Mouse (Mus musculus) hindbrain, embryonic 10.5 days (tissue): ENCODE results near the gene Dock6. TPM values are rescaled to one million over a fixed set of nuclear protein-coding genes. Genes with fewer than 3 reads are reported as not detected.
"Not testable (repeated sequence)": the region's sequence is repeated elsewhere in the genome, so short reads cannot be mapped to it uniquely, and the experiment has no call there.

Experiments used
- DNase-seq: peaks from one replicate; pipeline ENCODE4 v3.0.0-alpha.2; 2017; ENCODE audit warnings: low spot score
- H3K27ac ChIP-seq: fragments of 300-500 bp; sonication (generic); 2 replicates; pipeline ENCODE4 v1.5.1; 2016; ENCODE audit warnings: mild to moderate bottlenecking, moderate library complexity
- H3K27me3 ChIP-seq: fragments of 300-500 bp; sonication (generic); 2 replicates; pipeline ENCODE4 v1.6.1; 2016; ENCODE audit warnings: mild to moderate bottlenecking; ENCODE audit not compliant: poor library complexity, insufficient read depth, severe bottlenecking
- H3K36me3 ChIP-seq: fragments of 300-500 bp; sonication (generic); 2 replicates; pipeline ENCODE4 v1.6.1; 2016; ENCODE audit warnings: mild to moderate bottlenecking, moderate library complexity
- H3K4me1 ChIP-seq: fragments of 300-500 bp; sonication (generic); replicated peaks from 2 replicates; pipeline ENCODE4 v1.6.1; 2016; ENCODE audit warnings: mild to moderate bottlenecking
- H3K4me3 ChIP-seq: fragments of 300-500 bp; sonication (generic); 2 replicates; pipeline ENCODE4 v1.5.1; 2016; ENCODE audit warnings: mild to moderate bottlenecking, moderate library complexity
- H3K9me3 ChIP-seq: fragments of 300-500 bp; sonication (generic); 2 replicates; pipeline ENCODE4 v1.6.1; 2016; ENCODE audit warnings: mild to moderate bottlenecking, moderate library complexity
- WGBS: fragments of 180-500 bp; shearing (Covaris S2); methylation state at CpG from one replicate; pipeline ENCODE4 v1.1.7; 2016; 5-methylcytosine and 5-hydroxymethylcytosine counted together
- polyA plus RNA-seq: library from polyadenylated mRNA; unstranded; fragments of >200 nt; fragmentation: Nextera tagmentation; extraction: Ambion mirVana; gene quantifications from 2 replicates; pipeline ENCODE4 v1.2.1, GENCODE M21; 2016

Dock6 gene
- polyA plus RNA-seq, 1 experiment from 2014 or later = 24.1 TPM

- H3K4me3 ChIP-seq = no peak overlapping the region
- 96% methylated on average over 7 of the region's 7 CpGs for WGBS
- H3K9me3 ChIP-seq = no peaks in the 10 kb centered on the region
- no peak for DNase-seq
- H3K4me1 ChIP-seq = peaks cover 6% of the 10 kb centered on the region; the same call in 1 of the 2 replicates
- H3K36me3 ChIP-seq = peaks cover 59% of the 10 kb centered on the region
- no peaks in the 10 kb centered on the region for H3K27me3 ChIP-seq
- H3K27ac ChIP-seq = no peak overlapping the region
Measured at GRCm38 (mm10) chr9:21784517-21785307, 67.7 kb downstream of the Dock6 start.

- WGBS = 86% methylated on average over 15 of the region's 15 CpGs
- peaks cover 68% of the 10 kb centered on the region for H3K36me3 ChIP-seq
- H3K9me3 ChIP-seq = no peaks in the 10 kb centered on the region
- no peak overlapping the region for H3K27ac ChIP-seq
- no peak for DNase-seq
- H3K27me3 ChIP-seq = no peaks in the 10 kb centered on the region
- H3K4me1 ChIP-seq = no peaks in the 10 kb centered on the region
- no peak overlapping the region for H3K4me3 ChIP-seq
Measured at GRCm38 (mm10) chr9:21781657-21782468, 70.6 kb downstream of the Dock6 start.

- H3K4me3 ChIP-seq = no peak overlapping the region
- H3K36me3 ChIP-seq = peaks cover 81% of the 10 kb centered on the region
- no peaks in the 10 kb centered on the region for H3K9me3 ChIP-seq
- no peak overlapping the region for H3K27ac ChIP-seq
- 90% methylated on average over 3 of the region's 3 CpGs for WGBS
- DNase-seq = no peak
- H3K4me1 ChIP-seq = no peaks in the 10 kb centered on the region
- H3K27me3 ChIP-seq = no peaks in the 10 kb centered on the region
Measured at GRCm38 (mm10) chr9:21777726-21778125, 74.7 kb downstream of the Dock6 start.

GRCm38 (mm10) chr9:21774353-21774752 is 78.1 kb downstream of the Dock6 start:
- Histone ChIP-seq H3K36me3 (peaks cover 74% of the 10 kb centered on the region), H3K27me3 (no peaks in the 10 kb centered on the region)
- 88% methylated on average over 16 of the region's 16 CpGs for WGBS

GRCm38 (mm10) chr9:21773396-21773795 is 79.0 kb downstream of the Dock6 start:
- H3K27me3 ChIP-seq, H3K4me3 ChIP-seq, H3K9me3 ChIP-seq, DNase-seq, H3K27ac ChIP-seq: not testable (repeated sequence)
- WGBS = 85% methylated on average over 5 of the region's 5 CpGs
- peaks cover 16% of the 10 kb centered on the region for H3K4me1 ChIP-seq
- H3K36me3 ChIP-seq = peaks cover 74% of the 10 kb centered on the region

More at GRCm38 (mm10) chr9:21774353-21774752, 78.1 kb downstream of the Dock6 start:
- Histone ChIP-seq H3K27ac (no peak overlapping the region), H3K4me3 (no peak overlapping the region), H3K9me3 (no peaks in the 10 kb centered on the region), H3K4me1 (peaks cover 6% of the 10 kb centered on the region)
- DNase-seq = no peak

GRCm38 (mm10) chr9:21769558-21770183 is 82.8 kb downstream of the Dock6 start:
- 78% methylated on average over 26 of the region's 26 CpGs for WGBS
- peaks cover 53% of the 10 kb centered on the region for H3K36me3 ChIP-seq
- no peak for DNase-seq
- H3K27ac ChIP-seq = peak overlapping the region; percentile 69
- H3K4me1 ChIP-seq = peaks cover 26% of the 10 kb centered on the region
- H3K4me3 ChIP-seq = no peak overlapping the region
- no peaks in the 10 kb centered on the region for H3K9me3 ChIP-seq
- no peaks in the 10 kb centered on the region for H3K27me3 ChIP-seq

DNA sequence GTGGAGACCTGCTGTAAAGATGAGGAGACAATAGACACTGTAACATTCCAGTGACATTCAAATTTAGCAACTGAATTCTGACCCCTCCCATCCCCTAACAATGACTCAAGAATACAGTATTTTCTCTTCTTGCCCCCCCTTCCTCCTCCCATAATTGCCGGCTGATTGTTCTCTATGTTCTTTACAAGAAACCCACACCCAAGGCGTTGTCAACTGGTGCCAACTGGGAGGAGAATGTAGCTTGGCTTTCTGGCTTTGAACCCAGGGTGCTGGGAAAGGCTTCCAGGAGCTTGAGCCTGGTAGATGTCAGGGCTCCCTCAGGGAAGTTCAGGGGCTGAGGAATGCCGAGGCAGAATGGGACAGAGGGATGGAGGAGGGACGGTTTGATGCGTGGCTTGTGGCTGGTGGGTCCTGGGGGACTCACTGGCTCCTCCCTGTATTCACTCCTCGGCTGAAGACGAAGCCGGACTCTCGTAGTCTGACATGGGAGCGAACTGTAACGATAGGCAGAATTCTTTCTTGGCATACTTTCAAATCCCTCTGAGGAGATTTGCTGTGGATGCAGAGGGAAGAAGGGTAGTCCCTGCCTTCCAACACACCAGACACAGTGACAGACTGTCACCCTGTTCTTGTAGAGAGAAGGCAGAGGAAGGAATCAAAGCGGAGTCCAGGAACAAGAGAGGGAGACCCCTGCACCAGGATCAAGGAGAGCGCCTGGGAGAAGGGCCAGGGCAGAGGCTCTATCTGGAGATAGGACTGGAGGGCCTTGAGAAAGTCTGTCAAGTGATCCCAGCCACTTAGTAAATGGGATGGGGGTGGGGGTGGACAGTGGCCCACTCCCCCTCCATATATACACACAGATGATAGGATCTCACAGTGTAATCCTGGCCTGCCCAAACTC is 83.7 kb downstream of the Dock6 start:
- H3K9me3 ChIP-seq = no peaks in the 10 kb centered on the region
- peaks cover 44% of the 10 kb centered on the region for H3K36me3 ChIP-seq
- no peak overlapping the region for H3K4me3 ChIP-seq
- H3K4me1 ChIP-seq = peaks cover 26% of the 10 kb centered on the region
- DNase-seq = no peak
- H3K27me3 ChIP-seq = no peaks in the 10 kb centered on the region
- peak overlapping the region; percentile 74 for H3K27ac ChIP-seq
- 47% methylated on average over 13 of the region's 13 CpGs for WGBS

- H3K27ac ChIP-seq = peak overlapping the region; percentile 74
- H3K27me3 ChIP-seq = no peaks in the 10 kb centered on the region
- no peak overlapping the region for H3K4me3 ChIP-seq
- H3K9me3 ChIP-seq = no peaks in the 10 kb centered on the region
- peak; percentile 43 for DNase-seq
- H3K36me3 ChIP-seq = peaks cover 40% of the 10 kb centered on the region
- 75% methylated on average over 11 of the region's 11 CpGs for WGBS
- peaks cover 26% of the 10 kb centered on the region for H3K4me1 ChIP-seq
Measured at GRCm38 (mm10) chr9:21767896-21768295, 84.5 kb downstream of the Dock6 start.

GRCm38 (mm10) chr9:21764084-21764999 is 88.1 kb downstream of the Dock6 start:
- H3K27ac ChIP-seq = no peak overlapping the region
- H3K4me1 ChIP-seq = peaks cover 25% of the 10 kb centered on the region
- no peaks in the 10 kb centered on the region for H3K9me3 ChIP-seq
- 93% methylated on average over 6 of the region's 6 CpGs for WGBS
- no peaks in the 10 kb centered on the region for H3K27me3 ChIP-seq
- H3K36me3 ChIP-seq = peaks cover 18% of the 10 kb centered on the region
- no peak overlapping the region for H3K4me3 ChIP-seq
- DNase-seq = no peak

GRCm38 (mm10) chr9:21762135-21762534 is 90.3 kb downstream of the Dock6 start:
- Histone ChIP-seq H3K4me1 (peaks cover 15% of the 10 kb centered on the region), H3K4me3 (no peak overlapping the region), H3K36me3 (peaks cover 11% of the 10 kb centered on the region), H3K27me3 (no peaks in the 10 kb centered on the region), H3K27ac (no peak overlapping the region), H3K9me3 (no peaks in the 10 kb centered on the region)
- DNase-seq = no peak
